Mouse (Mus musculus) regulatory T cell (primary cell): ENCODE measurements at regions not wholly inside any gene's neighbourhood (a gene's known extent, or its start where the extent isn't known, plus 50 kb on each side); places are given as distances from the start of the nearest gene placed in this dataset.

ENCODE experiments used
- in situ Hi-C: fragments of 300-600 bp; cut with MboI, MseI; formaldehyde crosslinking; loops from one replicate; pipeline ENCODE4 v1.15.1; 2025; ENCODE audit warnings: high pct_unique_total_duplicates

DNA sequence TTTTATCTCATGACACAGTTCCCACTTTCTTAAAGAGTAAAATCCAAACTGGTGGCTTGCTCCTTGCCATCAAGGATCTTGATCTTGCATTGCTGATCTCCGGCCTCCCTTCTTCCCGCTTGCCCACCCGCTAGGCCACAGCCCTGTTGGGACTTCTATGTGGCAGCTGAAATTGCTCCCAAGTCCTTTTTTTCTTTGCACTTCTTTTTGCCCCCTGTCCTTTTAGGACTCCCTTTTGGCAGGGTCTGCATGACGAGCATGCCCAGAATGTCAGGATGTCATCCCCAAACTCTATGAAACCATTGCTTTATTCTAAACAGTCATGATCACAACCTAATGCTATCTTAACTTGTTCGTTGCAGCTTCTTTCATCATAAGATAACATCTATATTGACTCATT lies 588.6 kb downstream of the Tox3 start:
- in situ Hi-C loops = no loop called here

DNA sequence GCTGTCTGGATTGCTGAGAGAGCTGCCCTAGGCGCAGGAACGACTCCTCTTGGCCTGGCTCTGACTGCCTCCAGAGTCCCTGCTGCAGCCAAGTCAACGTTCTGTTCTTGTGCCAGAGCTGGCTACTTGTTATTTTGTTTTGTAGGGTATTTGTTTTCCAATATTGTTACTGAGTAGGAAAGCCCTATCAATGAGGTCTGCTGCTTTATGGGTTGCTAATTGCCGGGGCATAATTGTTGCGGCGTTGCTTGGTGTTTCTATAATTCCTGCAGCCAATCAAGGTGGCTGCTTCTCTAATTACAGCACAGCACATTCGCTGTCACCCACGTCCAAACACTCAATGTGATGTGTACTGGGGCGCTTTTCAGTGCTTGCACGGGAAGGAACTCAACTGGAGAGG lies 589.4 kb downstream of the Tox3 start:
- in situ Hi-C loops = no loop called here

DNA sequence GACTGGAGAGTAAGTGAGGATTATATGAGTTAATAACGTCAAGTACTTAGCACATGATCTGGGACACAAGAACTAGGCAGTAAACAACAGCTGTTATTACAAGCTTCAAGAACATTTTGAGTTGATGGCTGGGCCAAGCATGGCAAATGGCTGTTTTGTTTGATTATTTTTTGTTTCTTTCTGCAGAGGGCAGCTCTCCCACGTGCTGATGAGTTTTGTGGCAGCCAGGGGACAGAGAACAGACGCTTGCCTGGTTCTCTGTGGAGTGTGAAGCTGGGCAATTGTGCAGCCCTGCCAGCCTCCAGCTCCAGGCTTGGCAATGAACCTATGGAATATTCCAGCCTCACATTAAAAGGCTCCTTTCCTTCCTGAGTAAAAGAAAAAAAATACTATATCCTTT lies 592.2 kb downstream of the Tox3 start:
- in situ Hi-C loops = no loop called here

DNA sequence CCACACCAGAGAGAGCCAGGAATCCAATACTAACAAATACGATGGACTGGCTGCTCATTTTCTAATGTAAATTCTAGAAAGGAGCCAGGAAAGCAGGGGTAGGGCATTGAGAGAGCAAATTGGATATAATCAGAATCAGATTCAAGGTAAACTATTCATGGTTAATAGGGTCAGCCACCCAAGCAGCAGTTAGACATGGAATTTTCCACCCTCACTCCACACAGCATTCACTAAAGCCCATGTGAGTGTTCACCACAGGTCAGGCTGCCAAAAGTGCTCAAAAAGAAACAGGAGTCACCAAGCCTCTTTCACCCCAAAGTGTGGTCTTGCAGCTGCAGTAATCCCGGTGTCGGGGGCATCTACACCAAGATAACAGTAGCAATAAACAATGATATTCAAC lies 596.9 kb downstream of the Tox3 start:
- in situ Hi-C loops = no loop called here

DNA sequence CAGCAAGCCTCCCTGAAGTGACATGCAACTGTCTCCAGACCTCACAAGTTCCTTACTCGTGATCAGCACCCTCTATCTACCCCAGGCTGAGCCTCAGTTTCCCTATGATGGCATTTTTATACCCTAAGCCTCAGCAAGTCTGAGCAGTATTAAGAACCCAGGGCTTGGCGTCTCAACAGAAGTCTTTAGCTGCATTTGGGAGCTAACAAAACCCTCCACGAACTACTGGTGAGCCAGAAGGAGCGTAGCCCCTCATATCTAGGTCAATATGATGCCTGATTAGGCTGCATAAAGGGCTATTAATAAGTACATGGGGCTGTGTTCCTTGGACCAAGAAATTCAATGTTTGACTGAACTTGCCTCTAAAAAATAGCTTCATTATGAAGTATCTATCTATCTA lies 600.4 kb downstream of the Tox3 start:
- in situ Hi-C loops = no loop called here

DNA sequence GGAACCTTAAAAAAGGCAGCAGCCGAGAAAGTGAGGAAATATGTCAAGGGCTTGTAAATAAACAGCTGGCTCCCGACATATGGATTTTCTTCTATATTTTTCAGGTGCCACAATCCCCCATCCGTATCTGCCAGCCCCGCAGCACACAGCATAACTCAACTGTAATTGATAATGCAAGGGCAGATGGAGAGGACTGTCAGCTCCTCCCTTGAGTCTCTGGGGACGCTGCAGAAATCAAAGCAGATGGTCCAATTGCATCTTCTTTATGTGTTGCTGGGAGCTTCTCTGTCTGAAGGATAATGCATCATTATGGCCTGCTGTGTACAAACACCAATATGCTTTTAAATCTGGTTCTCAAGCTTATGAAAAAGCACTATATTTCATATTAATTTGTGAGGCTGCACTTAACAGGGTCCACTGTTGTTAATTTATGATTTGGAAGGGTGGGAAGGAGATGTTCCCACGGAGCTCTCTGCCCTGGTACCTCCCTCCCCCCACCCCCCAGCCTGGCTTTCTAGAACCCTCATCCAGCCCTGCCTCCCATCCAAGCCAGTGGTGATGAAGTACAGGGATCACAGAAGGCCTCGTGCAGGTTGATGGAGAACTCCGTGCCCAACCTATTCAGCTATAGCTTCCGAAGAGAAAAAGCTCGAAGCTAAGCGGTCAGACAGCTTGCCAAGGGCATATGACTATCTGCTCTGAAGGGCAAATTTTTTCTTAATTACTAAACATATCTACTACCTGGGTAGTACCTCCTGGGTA lies 603.7 kb downstream of the Tox3 start:
- in situ Hi-C loops = no loop called here

DNA sequence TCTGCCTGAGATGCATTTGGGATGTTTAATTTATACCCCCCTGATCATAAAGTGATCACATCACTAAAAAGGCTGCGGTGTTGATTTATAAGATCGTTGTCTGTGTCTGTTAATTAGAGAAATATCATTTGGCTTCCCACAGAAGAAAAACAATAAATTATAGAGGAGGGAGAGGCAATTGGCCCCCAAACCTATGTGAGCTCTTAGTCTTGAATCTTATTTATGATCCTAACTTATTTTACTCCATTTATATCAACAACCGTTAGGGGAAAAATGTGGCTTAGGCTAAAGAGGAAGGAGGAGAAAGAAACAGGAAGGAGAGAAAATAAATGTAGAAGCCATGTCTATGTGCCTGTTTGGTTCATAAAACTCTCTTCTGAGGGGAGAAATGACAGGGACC lies 609.5 kb downstream of the Tox3 start:
- in situ Hi-C loops = no loop called here

DNA sequence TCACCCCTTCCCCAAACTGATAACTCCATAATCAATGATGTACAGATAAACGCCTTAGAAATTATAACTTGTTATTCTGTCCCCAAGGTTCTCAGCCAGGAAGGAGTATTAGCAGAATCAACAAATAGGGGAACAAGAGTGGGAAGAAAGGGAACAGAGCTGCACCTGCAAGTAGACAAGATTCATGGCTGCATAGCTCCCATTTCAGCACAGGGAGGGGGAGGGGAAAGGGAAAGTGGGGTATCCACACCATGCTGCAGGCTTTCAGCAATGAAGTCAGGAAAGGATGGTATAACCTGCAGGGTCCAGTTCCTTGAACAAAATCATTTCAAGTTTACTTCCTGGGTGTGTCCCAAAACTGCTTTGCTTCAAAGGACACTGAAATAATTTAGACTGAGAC lies 610.5 kb downstream of the Tox3 start:
- in situ Hi-C loops = no loop called here

DNA sequence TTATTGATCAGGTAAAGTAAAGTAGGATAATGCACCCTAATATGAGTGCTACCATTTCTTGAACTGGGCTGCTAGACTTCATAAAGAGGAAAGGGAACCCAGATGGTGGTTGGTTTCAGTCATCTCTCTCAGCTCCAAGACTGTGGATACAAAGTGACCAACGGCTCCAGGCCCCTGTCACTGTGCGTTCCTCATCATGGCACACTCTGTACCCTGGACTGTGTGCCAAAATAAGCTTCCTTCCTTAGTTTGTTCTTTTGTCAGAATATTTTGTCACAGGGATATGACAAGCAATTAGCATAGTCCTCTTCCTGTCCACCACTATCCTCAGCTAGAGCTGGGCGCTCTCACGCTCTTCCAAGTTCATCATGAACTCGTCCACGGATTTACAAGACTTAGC lies 620.9 kb downstream of the Tox3 start:
- in situ Hi-C loops = no loop called here

DNA sequence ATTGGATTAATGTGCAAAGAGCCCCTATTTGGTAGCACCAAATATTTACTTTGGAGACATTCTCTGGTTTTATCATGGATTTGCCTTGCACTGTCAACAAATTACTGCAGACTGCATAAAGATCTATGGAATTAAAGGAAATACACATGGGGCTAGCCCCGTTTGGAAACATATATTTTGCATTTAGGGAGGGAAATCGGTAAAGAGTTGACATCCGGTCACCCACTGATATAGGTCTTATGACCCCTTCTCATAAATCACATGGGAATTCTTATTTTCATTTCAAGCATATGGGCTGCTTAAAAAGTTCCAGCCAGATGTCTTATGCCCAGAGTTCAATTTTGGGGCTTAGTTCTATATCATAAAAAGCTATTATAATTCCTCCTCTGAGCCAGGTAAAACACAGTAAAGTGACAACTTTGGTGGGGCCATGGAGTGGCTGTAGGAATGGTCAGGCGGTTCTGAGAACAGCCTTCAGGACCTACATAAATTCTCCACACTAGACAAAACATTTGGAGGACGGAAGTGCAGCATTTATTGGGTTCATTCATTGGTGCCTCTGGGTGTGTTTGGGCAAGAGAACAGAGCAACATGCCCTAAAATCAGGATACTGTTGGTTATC lies 626.3 kb downstream of the Tox3 start:
- in situ Hi-C loops = no loop called here

DNA sequence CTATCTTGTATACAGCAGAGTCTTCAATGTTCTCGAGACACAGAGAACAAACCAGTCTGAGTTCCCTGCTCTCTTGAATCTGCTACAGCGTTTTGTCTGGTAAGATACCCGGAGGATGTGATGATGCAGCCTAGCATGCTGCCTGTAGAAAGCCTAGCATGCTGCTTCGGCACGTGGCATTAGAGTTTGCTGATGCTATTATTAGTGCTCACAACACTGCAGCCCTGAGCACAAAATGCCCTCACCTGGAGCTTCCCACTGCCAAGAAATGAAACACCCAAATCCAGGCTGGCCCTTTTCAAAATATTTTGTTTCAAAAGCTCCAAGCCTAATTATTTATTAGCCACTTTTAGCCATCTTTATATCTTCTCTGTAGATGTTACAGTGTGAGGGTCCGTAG lies 634.3 kb downstream of the Tox3 start:
- in situ Hi-C loops = no loop called here

DNA sequence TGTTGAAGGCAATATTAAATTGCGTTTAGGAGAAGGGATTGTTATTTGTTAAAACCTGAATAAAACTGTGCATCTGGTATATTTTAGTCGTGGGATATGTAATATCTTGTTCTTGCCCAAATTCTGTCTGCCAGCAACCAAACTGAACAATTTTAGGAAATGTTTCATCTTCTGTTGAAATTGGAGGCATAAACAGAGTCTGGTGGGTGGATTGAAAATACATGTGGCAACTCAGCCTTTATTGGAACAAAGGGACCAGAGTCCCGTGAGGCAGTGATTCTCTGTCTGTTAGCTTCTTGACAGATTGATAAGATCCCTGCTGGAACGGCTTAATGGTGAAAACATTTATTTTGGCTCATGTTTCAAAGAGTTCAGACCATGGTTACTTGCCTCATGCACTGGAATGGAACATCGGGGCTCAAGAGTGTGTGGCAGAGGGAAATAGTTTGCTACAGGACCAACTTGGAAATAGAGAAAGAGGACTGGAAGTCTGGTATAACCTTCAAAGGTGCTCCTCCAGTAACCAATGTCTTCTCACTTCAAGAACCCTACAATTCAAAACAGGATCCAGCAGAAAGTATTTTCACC lies 640.7 kb downstream of the Tox3 start:
- in situ Hi-C loops = no loop called here

DNA sequence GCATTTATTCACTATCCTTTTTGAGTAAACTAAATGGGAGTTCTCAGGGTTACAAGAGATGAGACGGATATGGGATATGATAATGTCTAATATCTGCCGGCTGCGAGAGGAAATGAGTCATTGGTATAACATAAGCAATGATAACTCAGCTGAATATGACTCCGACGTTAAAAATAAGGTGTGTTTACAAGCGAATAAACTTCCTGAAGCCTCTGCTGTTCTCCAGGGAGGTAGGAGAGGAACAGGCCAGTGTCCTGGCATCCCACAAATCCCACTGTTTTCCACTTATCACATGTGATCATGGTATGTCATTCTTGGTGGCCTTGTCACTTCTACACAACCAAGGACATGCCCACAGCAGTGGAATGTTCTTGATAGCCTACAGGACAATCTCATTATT lies 641.7 kb upstream of the Sall1 start:
- in situ Hi-C loops = no loop called here

DNA sequence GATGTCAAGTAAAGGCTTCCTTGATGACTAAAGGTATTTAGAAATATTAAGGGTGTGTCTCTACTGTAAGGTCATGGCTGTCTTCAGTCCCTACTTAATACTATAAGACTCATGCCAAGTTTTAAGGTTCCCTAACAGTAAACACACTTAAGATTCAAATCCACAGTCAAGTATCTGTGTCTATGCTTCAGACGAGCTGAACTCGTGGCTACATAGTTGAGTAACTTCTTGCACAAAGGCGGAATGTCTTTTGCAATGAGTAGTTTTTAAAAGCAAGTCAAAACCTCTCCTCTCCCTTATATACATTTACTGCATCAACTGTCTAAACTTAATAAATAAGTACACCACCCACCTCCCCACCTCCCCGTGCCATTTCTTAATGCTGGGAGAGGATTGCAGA lies 637.0 kb upstream of the Sall1 start:
- in situ Hi-C loops = no loop called here

DNA sequence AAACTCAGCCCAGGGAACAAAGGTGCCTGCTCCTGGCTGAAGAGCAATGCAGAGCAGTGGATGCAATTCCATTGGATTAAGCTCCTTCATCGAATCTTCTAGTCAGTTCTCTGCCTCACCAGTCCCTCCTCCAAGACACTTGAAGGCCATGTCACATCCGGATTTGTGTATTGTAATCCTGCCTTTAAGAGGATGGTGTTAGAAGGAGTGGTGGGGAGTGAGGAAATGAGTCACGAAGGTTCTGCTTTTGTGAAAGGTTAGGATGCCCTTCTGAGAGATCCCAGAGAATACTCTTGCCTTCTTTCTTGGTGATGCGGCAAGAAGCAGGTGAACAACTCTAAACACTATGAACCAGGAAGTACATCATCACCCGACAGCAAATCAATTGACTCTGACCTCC lies 636.4 kb upstream of the Sall1 start:
- in situ Hi-C loops = no loop called here

DNA sequence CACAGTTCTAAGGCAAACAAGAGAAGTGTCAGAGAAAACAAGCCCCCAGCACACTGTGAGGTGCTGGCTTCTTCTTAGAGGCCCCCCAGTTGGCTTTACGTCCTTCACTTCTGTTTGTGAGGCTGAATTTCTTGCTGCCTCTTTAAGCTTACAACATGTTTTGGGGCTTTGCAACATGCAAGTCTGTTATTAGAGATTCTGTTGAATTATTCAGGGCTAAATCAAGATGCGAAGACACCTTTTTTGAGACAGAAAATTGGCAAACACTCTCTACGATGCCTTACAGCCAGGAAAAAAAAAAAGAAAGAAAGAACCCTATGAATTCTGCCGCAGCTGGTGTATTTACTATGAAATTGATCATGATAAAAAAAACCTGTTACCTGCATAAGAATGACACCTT lies 635.6 kb upstream of the Sall1 start:
- in situ Hi-C loops = no loop called here

DNA sequence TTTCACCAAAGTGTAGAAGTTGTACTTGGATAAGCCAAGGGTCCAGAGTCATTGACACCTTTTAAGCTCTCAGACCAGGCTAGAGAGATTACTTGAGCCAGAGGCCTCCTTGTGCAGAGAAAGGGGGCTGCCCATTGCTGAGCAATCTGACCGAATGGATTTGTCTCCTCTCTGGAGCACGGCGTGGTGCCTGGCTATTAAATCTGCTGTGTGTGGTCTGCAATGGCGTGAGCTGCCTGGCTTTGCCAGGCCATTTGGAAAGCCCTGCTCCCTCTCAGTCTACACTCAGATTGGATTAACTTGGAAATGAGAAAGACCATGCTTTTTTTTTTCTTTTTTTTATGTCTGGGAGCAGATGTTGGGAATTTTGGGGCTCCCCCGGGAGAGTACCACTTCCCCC lies 633.3 kb upstream of the Sall1 start:
- in situ Hi-C loops = no loop called here

DNA sequence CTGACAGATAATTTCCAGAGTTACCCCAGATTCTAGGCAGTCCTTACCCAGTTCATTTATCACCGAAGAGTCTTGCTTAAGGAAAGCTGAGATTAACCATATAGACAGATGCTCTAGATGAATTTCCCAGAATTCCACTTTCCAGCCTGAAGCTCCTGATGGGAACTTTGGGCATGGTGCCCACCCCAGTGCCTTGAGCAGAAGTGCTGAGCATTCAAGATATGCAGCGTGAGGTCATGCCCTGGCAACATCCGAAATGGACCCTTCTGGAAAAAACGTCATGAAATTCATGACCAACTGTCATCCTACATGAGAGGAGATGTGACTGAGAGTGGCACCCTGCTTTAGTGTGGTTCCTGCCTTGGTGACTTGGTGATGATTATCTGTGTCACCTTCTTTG lies 629.9 kb upstream of the Sall1 start:
- in situ Hi-C loops = no loop called here

DNA sequence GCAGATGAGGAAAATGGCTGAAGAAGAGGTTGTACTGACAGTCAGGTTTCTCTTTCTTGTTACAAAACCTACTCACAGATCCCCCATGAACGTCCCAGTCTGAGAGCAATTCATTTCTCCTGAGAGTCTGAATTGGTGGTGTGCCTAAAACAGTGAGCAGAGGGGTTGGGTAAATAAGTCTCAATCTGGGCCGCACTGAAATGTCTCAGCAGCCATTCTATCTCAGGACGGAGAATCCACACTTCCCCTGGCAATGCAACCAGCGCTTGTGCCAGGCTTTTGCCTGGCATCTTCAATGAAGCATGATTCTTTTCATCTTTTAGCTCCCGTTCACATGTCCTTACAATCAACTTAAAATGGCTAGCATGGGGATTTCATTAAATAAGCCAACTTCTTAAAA lies 628.7 kb upstream of the Sall1 start:
- in situ Hi-C loops = no loop called here

DNA sequence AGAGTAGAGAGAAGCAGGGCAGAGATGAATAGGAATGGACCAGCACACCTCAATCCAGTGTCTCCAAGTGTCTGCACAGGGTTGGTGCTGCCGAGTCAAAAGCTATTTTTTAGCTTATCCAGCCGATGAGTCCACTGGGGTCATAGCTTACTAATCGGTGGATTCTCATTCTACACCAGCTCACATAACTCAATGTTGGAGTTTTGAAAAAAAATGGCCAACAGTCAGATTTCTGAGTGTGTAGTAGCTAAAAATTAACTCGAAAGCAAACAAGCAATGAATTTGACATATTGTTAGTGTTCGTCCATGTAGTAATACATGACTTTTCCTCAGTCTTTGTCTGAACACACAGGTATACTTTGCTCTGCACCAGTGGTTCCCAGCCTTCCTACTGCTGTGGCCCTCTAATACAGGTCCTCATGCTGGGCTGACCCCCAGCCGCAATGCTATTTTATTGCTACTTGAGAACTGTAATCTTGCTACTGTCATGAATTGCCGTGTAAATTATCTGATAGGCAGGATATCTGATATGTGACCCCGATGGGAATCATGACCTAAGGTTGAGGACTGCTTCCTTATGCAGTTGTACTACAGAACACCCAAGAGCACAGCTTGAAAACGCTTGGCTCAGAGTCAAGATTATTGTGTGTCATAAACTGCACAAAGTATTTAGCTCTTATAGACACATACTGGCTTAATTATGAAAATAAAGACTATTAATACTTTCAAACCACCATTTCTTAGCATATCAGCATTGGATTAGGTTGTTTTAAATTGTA lies 621.1 kb upstream of the Sall1 start:
- in situ Hi-C loops = no loop called here

DNA sequence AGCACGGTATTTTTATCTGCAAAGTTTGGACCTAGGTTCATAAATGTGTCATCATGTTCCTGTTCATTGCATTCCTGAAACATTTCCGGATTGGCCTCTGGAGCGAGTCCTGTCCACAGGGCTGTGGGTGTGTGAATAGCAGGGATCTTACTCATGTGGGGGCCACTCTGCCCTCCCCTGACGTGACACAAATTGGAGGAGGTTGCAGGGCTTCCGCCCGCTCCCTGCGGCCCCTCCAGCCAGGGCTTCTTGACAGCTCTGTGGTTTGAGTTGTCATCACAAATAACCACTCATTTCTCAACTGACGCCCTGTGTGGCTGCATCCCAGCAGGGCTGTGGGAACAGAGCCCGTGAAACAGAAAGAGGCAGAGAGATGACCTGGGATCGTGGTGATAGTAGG lies 619.9 kb upstream of the Sall1 start:
- in situ Hi-C loops = no loop called here
